Mouse (Mus musculus) heart, embryonic 16.5 days (tissue): ENCODE results near the gene Inpp5e. TPM values are rescaled to one million over a fixed set of nuclear protein-coding genes. Genes with fewer than 3 reads are reported as not detected.
A peak's percentile ranks its signal among the peaks of the same experiment; 100 is the strongest.

Source experiments
- ATAC-seq: fragments of 200-750 bp; cut with Nextera tagmentation; replicated peaks from 2 replicates; pipeline ENCODE4 v1.8.0; 2017; ENCODE audit warnings: moderate number of reproducible peaks; ENCODE audit not compliant: insufficient read depth, low FRiP score; ENCODE audit errors: extremely low read depth
- H3K27ac ChIP-seq: fragments of 300-500 bp; sonication (generic); 2 replicates; pipeline ENCODE4 v1.5.1; 2014; ENCODE audit warnings: mild to moderate bottlenecking, low read length, control low read depth, moderate library complexity
- H3K27me3 ChIP-seq: fragments of 300-500 bp; sonication (generic); 2 replicates; pipeline ENCODE4 v1.6.1; 2014; ENCODE audit warnings: low read length, mixed read lengths; ENCODE audit not compliant: control insufficient read depth, insufficient read depth
- H3K36me3 ChIP-seq: fragments of 300-500 bp; sonication (generic); 2 replicates; pipeline ENCODE4 v1.6.1; 2014; ENCODE audit not compliant: control insufficient read depth, insufficient read depth
- H3K4me1 ChIP-seq: fragments of 300-500 bp; sonication (generic); 2 replicates; pipeline ENCODE4 v1.6.1; 2014; ENCODE audit warnings: low read length, mixed read lengths; ENCODE audit not compliant: control insufficient read depth, insufficient read depth
- H3K4me2 ChIP-seq: fragments of 300-500 bp; sonication (generic); 2 replicates; pipeline ENCODE4 v1.6.1; 2014; ENCODE audit warnings: low read depth, mild to moderate bottlenecking, control low read depth, low read length
- H3K4me3 ChIP-seq: fragments of 300-500 bp; sonication (generic); 2 replicates; pipeline ENCODE4 v1.5.1; 2014; ENCODE audit warnings: mild to moderate bottlenecking, control low read depth, low read length
- H3K9ac ChIP-seq: fragments of 300-500 bp; sonication (generic); 2 replicates; pipeline ENCODE4 v1.6.1; 2014; ENCODE audit warnings: low read length, control low read depth
- H3K9me3 ChIP-seq: fragments of 300-500 bp; sonication (generic); replicated peaks from 2 replicates; pipeline ENCODE4 v1.6.1; 2016; ENCODE audit warnings: low read length; ENCODE audit not compliant: control insufficient read depth
- WGBS: fragments of 180-500 bp; shearing (Covaris S2); extraction: QIAGEN DNeasy Blood & Tissue Kit; methylation state at CpG from one replicate; pipeline ENCODE4 v1.1.7; 2014; 5-methylcytosine and 5-hydroxymethylcytosine counted together
- polyA plus RNA-seq: library from polyadenylated mRNA; unstranded; fragments of >200 nt; fragmentation: Nextera tagmentation; extraction: Ambion mirVana; gene quantifications from 2 replicates; pipeline ENCODE4 v1.2.1, GENCODE M21; 2015

The Inpp5e gene
- polyA plus RNA-seq, 1 experiment from 2014 or later, result 15.0 TPM

DNA sequence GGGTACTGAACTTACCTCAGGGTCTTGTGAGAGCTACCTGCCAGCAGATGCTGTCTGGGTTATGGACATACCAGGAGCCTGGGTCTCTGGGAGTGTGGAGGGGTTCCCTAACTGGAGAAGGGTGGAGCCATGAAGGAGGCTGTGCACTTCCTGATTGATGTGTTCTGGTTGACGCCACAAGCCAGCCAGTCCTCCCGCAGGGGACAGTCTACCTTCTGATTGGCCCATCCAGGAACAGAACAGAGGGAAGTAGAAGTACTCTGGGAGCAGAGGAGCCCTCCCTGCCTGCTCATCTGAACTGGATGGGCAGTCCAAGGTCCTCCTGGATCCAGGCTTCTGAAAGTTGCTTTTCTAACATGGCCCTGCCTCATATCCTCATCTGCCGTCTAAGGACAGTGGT, 48.2 kb downstream of the Inpp5e start, which contains the start of gene Card9:
TSS of gene Card9 (minus strand) at position 147 of the 400 bp plus-strand sequence.
- Histone ChIP-seq H3K27me3 (no peaks in the 10 kb centered on the region), H3K27ac (0 out of 2 replicates have a peak within 1 kb of the TSS, but pooled peaks have one; percentile 4), H3K4me3 (no peak within 1 kb of the TSS), H3K4me2 (no peak within 1 kb of the TSS), H3K9ac (no peak within 1 kb of the TSS), H3K4me1 (peaks cover 16% of the 10 kb centered on the region), H3K9me3 (no peaks in the 10 kb centered on the region), H3K36me3 (no peaks in the 10 kb centered on the region)
- WGBS, result 56% methylated on average over 3 of the region's 3 CpGs
- no peak for ATAC-seq

DNA sequence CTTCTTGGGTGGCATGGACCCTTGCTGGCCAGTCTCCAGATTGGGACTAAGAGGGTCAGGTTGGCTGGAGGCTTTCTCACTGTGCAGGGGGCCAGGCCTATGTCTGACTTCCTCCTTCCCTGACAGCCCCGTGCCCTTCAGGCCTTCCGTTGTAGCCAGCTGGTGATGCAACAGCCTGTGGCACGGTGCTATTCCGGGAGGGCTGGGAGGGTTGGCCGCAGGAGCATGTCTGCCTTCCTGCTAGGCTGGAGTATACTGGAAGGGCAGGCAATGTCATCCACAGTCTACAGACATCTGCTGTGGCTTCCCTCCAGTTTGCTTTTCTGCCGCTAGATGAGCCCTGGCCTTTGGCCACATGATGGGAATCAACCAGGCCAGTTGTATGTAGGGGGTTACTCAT, 49.0 kb downstream of the Inpp5e start:
- Histone ChIP-seq H3K4me2 (no peak overlapping the region), H3K4me3 (no peak overlapping the region), H3K27me3 (no peaks in the 10 kb centered on the region), H3K27ac (0 out of 2 replicates have a peak overlapping the region, but pooled peaks have one; percentile 4), H3K9me3 (no peaks in the 10 kb centered on the region), H3K9ac (no peak overlapping the region), H3K36me3 (no peaks in the 10 kb centered on the region), H3K4me1 (peaks cover 10% of the 10 kb centered on the region)
- 54% methylated on average over 6 of the region's 6 CpGs for WGBS
- peak; percentile 25; the same call in 1 of the 2 replicates for ATAC-seq

DNA sequence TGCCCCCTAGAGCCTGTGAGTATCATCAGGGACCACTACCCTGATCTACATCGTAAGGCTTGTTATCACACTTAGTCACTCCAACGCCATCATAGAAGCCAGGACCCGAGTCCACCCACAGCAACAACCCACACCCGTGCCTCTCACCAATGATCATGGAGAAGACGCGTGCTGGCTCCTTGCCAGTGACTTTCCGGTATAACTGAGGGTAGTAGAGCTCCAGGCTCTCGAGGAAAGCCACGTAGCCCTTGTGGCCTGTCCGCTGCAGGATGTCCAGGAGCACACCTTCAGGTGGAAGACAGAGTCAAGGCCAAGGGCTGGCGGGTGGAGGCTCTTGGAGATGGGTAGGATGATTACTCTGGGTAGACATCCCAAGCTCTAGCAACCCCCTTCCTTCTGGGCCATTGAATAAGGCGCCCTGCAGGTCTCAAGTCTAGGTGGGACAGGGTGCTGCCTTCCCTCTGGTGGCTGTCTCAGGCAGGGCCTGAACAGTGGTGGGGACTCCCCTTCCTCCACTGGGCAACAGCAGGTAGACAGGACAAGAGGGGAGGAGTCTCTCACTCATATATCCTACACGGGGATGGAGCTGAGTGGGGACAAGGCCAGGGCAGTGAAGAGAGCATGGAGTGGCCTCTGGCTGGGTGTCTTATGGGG, 50.2 kb downstream of the Inpp5e start:
- peaks cover 3% of the 10 kb centered on the region; the same call in 1 of the 2 replicates for H3K4me1 ChIP-seq
- H3K27me3 ChIP-seq, result no peaks in the 10 kb centered on the region
- H3K4me3 ChIP-seq, result no peak overlapping the region
- no peak for ATAC-seq
- H3K27ac ChIP-seq, result no peak overlapping the region
- no peak overlapping the region for H3K9ac ChIP-seq
- H3K36me3 ChIP-seq, result no peaks in the 10 kb centered on the region
- WGBS, result 84% methylated on average over 13 of the region's 13 CpGs
- no peaks in the 10 kb centered on the region for H3K9me3 ChIP-seq
- no peak overlapping the region for H3K4me2 ChIP-seq

DNA sequence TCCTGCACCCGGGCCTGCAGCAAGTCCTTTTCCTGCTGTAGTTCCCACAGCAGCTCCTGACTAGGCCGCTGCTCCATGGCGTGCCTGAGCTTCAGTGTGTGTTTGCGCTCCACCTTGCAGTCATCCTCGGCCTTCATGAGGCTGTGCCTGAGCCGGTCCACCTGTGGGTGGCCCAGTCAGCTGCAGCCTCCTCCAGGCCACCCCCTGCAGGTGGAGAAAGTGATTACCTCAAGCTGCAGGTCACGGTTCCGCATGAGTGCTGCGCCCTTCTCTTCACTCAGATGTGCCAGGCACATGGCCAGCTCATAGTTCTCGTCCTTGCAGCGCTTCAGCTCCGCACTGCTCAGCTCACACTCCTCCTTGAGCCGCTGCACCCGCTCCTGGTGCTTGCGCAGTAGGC, 51.5 kb downstream of the Inpp5e start:
- ATAC-seq, result no peak
- Histone ChIP-seq H3K27me3 (no peaks in the 10 kb centered on the region), H3K4me3 (no peak overlapping the region), H3K4me2 (no peak overlapping the region), H3K9ac (no peak overlapping the region), H3K27ac (no peak overlapping the region), H3K4me1 (peaks cover 7% of the 10 kb centered on the region), H3K9me3 (no peaks in the 10 kb centered on the region), H3K36me3 (no peaks in the 10 kb centered on the region)
- WGBS, result 56% methylated on average over 15 of the region's 15 CpGs

DNA sequence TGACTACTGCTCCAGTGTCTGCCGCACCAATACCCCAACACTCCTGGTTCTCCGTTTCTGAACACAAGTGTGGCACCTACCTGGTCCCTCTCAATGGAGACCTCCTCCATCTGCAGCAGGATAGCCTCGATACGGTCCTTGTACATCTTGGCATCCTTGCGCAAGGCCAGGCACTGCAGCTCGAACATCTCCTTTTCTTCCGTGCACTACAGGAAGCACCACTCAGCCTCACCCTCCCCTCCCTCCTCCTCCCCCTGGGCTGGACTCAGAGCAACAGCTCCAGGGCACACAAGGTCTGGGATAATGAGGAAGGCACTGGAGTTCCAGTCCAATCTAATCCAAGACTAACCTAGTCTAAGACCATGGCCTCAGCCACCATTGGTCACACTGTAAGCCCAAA, 52.3 kb downstream of the Inpp5e start:
- H3K9me3 ChIP-seq, result no peaks in the 10 kb centered on the region
- no peaks in the 10 kb centered on the region for H3K36me3 ChIP-seq
- 70% methylated on average over 7 of the region's 7 CpGs for WGBS
- H3K4me1 ChIP-seq, result peaks cover 9% of the 10 kb centered on the region
- no peak overlapping the region for H3K9ac ChIP-seq
- no peak overlapping the region for H3K4me2 ChIP-seq
- no peak overlapping the region for H3K4me3 ChIP-seq
- no peaks in the 10 kb centered on the region for H3K27me3 ChIP-seq
- no peak overlapping the region for H3K27ac ChIP-seq
- no peak for ATAC-seq

DNA sequence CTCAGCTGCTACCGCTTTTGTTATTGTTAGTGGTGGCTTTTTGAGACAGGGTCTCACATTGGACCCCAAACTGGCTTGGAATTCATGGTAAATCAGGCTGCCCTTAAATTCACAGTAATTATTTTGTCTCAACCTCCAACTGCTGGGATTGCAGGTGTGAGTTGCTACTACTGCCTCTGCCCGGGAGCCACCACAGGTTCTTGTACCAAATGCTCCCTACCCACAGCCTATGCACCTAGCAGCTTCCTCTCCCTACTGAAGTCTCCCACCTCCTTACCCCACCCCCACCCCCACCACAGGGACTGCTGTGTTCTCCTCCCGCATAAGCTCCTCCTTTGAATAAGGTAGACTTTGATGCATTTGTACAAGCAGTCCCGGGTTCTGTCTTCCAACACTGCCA, 52.8 kb downstream of the Inpp5e start:
- Histone ChIP-seq H3K27me3 (no peaks in the 10 kb centered on the region), H3K4me3 (no peak overlapping the region), H3K4me1 (peaks cover 10% of the 10 kb centered on the region), H3K9ac (no peak overlapping the region), H3K27ac (no peak overlapping the region), H3K9me3 (no peaks in the 10 kb centered on the region), H3K4me2 (no peak overlapping the region), H3K36me3 (no peaks in the 10 kb centered on the region)
- 76% methylated on average over 4 of the region's 4 CpGs for WGBS
- ATAC-seq, result no peak

DNA sequence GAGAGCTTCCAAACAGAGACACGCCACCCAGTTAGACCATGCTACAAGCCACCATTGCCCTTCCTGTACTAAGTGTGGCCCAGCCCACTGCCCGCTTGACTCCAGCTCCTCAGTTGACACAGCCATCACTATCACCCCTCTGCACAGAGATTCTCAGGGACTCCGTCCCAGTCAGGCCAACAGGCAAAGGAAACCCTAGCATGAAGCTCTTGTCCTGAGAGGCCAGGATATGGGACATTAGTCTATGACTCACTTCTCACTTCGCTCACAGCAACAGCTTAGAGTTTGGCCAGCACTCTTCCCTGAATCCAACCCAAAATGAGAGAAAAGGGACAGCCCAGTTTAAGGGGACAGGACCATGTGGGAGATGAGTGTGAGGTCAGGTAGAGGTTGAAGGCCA, 54.6 kb downstream of the Inpp5e start:
- ATAC-seq, result no peak
- no peak overlapping the region for H3K9ac ChIP-seq

DNA sequence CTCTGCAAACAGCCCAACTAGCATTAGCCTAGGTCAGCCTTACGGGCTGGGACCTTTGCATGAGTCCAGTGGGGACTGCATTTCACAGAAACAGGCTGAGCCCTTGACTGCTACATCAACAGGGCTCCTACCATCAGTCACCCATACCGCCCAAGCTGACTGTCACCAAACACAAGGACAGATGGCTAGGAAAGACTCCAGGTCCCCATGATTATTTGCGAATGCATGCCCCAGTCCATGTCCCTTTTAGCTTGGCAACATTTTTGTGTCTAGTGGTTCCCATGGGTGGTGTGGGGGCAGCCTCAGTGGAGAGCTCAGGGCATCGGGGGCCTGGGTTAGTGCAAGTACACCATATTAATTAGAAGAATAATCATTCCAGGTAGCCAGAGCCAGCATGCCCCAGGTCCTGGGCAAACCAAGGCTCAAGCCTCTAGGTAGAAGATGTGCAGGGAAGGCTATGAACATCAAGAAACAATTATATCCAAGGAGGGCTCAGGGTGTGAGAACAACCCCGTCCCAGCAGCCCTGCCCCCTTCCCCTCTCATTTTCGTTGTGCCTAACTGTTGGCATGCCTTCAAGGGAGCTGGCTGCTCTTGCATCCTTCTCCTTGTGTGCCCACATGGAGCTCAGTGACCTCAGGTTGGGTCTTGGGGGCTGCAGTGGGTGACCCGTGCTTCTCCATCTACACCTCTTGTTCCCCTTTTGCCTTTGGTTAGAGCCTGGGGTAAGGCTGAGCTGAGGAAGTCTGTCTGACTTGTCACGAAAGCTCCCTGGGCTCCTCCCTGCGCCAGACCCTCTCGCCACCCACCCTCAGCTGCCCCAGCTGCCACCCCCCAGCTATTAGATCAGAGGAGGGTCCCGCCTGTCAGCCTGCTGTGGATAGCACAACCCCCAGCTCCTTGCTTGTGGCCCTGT, 55.7 kb downstream of the Inpp5e start:
- Histone ChIP-seq H3K4me1 (peaks cover 19% of the 10 kb centered on the region), H3K4me3 (0 out of 2 replicates have a peak overlapping the region, but pooled peaks have one; percentile 89), H3K27ac (no peak overlapping the region), H3K9ac (peak overlapping the region; percentile 93), H3K36me3 (peaks cover 9% of the 10 kb centered on the region), H3K4me2 (peak overlapping the region; percentile 99), H3K27me3 (no peaks in the 10 kb centered on the region), H3K9me3 (no peaks in the 10 kb centered on the region)
- ATAC-seq, result no peak
- WGBS, result 82% methylated on average over 11 of the region's 11 CpGs

More for the DNA sequence above, 54.6 kb downstream of the Inpp5e start:
- Histone ChIP-seq H3K4me3 (no peak overlapping the region), H3K9me3 (no peaks in the 10 kb centered on the region), H3K4me2 (no peak overlapping the region), H3K36me3 (peaks cover 5% of the 10 kb centered on the region), H3K27me3 (no peaks in the 10 kb centered on the region), H3K27ac (no peak overlapping the region), H3K4me1 (peaks cover 17% of the 10 kb centered on the region)
- 88% methylated on average over 4 of the region's 4 CpGs for WGBS
